Mouse (Mus musculus): ENCODE measurements at regions not wholly inside any gene's neighbourhood (a gene's known extent, or its start where the extent isn't known, plus 50 kb on each side); places are given as distances from the start of the nearest gene placed in this dataset.

DNA sequence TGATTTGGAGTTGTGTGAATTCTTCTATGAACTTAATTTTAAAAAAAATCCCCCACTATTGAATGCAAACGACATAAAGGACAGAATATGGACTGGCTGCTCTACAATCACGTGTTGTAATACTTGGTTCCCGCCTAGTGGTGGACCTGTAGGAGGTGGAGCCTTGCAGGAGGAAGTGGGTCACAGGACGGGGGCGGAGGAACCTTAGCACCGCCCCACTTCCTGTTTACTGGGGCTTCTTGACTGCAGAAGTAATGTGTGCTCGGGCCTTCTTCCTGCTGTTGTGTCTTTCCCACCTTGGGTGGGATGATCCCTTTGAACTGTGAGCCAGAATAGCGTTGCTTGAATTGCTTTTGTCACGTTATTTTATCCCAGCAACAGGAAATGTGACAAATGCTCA lies 52.2 kb upstream of the Tmem108 start:
- DNase-seq (ENCODE audit: extremely low spot score in 1 of 2, low spot score in 1 of 2): no peak

DNA sequence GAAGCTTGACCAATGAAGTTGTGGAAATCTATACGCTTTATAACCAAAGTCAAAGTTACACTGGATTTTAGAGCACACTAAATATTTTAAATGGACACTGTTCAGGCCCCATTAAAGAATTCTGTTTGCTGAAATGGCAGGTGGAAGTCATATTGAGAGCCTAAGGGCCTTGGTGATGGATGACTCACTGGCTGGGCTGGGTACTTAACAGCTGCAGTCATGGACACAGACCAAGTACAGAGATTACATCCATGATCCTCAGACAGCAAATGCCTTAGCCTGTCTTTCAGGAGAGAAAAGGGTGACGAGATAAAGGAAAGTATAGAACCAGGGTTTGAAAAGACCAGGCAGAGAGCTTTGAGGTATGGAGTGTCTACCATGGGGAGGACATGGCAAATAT lies 57.4 kb upstream of the Tmem108 start:
- DNase-seq (ENCODE audit: extremely low spot score in 1 of 2, low spot score in 1 of 2): no peak

DNA sequence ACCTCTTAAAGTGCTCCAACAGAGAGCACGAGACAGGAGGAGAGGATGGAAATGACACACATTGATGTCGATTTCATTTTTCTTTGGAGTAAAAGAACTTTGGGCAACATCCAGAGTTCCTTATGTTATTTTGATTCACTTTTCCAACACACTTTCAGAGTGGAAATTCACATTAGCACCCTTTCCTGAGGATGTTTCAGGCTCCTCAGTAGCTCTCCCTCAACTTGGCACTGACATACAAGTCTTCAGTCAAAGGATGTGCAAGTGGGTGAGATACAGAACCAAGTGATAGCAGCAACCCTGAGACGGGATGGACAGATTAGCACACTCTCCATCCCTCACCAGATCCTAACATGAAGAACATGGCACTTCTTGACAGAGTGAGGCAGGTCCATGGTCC lies 60.0 kb upstream of the Tmem108 start:
- peak in 1 of 2 experiments; percentile 24 for DNase-seq (ENCODE audit: extremely low spot score in 1 of 2, low spot score in 1 of 2)

DNA sequence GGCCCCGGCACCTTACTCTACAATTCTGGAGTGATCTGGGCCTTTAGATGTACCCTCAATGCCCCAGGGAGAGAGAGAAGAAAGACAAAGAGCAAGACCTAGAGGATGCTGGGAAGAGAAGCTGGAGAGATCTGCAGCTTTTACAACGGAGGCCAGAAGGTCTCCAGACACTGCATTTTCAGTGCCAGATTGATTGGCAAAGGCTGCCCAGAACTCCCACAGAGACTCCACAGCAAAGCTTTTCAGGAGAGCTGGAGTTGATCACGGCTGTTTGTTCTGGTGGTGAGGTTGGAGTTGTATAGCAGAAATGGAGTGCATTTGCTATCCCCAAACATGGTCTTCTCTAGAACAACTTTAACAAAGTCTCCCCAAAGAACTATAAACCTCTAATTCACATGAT lies 61.9 kb upstream of the Tmem108 start:
- no peak for DNase-seq (ENCODE audit: extremely low spot score in 1 of 2, low spot score in 1 of 2)

DNA sequence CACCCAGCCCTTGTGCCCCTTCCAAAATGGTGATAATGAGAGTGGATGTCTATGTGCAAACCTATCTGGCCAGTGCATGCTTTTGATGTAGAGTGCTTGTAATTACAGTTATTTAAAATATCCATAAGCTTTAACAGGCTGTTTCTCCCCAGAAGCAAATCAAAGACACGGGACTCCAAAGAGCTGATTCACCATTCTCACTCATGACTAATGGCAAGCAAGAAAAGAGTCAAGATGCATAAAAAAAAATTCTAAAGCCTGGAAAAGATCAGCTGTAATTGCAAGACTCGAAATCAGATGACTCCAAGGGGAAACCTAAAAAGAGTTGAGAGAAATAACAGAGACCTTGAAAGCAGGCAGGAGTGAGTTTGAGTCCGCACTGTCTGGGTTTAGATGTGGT lies 79.6 kb upstream of the Tmem108 start:
- peak in 1 of 2 experiments; percentile 38 for DNase-seq (ENCODE audit: extremely low spot score in 1 of 2, low spot score in 1 of 2)

DNA sequence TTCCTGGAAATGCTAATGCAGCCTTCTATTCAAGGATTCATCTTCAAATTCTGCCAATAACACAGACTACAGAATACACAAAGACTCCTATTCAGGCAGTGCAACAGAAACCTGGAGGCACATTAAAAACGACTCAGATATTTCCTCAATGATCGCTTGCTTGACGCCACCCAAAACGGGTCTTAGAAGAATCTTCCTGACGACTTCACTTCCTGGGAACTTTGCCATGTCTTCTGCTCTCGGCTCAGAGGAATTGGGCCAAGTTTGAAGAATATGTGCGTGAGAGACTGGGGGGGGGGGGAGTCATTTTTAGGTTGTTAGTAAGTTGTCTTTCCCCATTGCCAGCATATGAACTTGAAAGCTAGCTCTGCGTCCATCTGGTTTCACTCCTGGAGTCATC lies 82.2 kb upstream of the Tmem108 start:
- DNase-seq (ENCODE audit: extremely low spot score in 1 of 2, low spot score in 1 of 2): peak in 1 of 2 experiments; percentile 35

DNA sequence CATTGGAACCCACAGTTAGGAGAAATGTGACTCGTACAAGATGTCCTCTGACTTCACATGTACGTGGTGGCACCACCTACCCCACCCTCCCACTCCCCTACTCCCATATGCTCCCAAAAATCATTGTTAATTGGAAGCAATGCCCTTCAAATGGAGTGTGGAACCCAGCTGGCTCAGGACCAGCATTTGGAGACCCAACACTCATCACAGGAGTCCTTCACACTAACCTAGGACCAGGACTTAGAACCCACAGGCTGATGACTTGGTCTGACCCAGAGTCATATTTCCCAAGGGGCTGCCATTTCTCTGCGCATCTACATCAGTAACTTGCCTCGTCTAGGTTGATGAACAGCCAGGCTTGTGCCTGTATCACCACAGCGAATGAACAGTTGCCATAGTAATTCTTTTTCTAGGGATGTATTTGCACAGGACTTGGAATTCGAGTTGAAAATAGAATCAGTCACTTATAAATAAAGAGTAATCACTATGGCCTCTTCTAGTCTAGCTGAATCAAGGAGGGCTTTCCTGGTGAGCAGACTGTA lies 84.3 kb upstream of the Tmem108 start:
- peak in 1 of 2 experiments; percentile 12 for DNase-seq (ENCODE audit: extremely low spot score in 1 of 2, low spot score in 1 of 2)

DNA sequence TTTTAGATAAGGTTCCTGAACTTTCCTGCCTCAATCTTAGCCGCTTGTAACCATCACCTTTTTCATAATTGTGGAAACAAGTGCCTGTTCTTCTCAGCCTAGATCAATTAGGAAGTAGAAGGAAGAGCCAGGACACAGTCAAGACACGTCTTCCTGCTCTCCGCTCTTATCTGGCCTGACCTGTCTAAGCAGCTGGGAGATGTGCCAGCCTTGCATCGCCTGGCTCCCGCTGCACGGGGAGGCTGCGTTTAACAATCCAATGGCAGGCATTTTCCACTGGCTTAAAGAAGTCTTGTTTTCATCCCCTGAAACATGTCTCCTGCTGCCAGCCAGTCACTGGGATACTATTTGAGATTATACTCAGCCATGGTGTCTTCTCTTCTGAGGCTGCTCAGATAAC lies 86.3 kb upstream of the Tmem108 start:
- DNase-seq (ENCODE audit: extremely low spot score in 1 of 2, low spot score in 1 of 2): no peak

DNA sequence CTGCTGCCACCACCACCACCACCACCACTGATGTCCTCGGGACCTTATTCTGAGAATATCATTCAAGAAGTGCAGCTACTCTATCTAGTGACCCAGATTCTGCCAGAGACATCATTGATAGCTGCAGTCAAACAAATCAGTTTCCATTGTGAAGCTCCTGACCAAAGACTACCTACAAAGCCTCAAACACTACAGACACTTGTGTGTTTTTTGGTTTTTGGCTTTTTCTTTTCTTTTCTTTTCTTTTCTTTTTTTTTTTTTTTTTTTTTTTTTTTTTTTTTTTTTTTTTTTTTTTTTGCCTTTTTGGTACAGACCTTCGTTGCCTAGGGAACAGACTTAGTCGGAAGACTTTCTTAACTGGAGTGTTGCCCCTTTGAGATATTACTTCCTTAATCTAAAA lies 87.4 kb upstream of the Tmem108 start:
- no peak for DNase-seq (ENCODE audit: extremely low spot score in 1 of 2, low spot score in 1 of 2)

DNA sequence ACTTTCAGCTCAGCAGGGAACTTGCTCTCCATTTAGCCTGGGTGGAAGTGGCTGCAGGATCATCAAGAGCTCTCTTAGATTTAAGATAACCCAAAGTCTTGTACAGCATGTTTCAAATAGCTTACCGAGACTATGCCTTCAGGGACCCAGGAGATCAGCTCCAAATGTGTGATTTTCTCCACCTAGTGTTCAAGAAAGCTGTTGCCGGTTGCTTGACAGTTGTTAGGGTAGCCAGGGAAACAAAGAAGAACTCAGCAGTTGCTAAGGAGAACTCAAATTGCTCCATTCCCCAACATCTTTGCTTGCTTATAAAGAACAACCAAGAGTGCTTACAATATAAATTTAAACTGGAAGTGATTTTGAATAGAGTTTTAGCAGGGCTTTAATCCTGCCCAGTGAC lies 91.1 kb upstream of the Tmem108 start:
- no peak for DNase-seq (ENCODE audit: extremely low spot score in 1 of 2, low spot score in 1 of 2)

DNA sequence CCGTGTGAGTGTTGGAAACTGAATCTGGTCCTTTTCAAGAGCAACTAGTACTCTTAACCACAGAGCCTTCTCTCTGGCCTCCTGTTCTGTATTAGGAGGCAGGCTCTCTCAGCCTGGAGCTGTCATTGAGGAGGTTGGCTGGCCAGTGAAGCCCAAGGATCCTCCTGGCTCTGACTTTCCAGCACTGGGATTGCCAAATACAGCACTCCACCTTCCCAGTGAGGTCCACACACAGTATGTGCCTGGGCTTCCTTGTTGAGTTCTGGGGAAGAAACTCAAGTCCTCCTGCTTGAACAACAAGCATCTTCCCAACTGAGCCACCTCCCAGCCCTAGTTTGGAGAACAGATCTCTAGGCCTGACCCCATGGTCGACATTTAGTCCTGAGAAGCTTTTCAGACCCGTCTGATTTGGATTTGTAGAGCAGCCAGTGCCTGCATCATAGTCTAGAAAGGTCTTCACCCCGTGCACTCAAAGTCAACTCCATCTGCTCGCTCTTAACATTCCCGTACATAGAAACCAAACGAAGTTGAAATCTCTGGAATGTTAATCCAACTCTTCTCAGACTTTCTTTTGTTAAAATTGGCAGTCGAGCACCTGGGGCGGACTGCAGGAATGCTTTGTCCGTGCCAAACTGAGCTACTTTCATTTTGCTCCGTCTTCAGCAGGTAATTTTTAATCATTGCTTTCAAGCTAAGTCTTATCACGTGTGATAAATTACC lies 99.2 kb upstream of the Tmem108 start:
- no peak for DNase-seq (ENCODE audit: extremely low spot score in 1 of 2, low spot score in 1 of 2)

DNA sequence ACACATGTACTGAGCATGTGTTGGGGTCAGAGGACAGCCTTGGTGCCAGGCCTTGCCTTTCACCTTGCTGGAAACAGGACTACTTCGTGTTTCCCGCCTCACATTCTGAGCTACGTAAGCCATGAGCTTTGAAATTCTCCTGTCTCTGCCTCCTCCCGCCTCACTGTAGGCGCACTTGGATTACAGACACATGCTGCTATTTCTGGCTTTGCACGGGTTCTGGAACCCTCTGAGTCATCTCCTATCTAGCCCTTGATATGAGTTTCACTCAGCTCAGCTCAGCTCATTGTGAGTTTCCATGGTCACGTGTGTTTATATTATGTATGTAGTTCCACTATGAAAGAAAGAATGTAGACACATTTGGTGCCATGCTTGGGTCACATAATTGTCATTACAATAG lies 100.9 kb upstream of the Tmem108 start:
- DNase-seq (ENCODE audit: extremely low spot score in 1 of 2, low spot score in 1 of 2): peak in 1 of 2 experiments; percentile 61

DNA sequence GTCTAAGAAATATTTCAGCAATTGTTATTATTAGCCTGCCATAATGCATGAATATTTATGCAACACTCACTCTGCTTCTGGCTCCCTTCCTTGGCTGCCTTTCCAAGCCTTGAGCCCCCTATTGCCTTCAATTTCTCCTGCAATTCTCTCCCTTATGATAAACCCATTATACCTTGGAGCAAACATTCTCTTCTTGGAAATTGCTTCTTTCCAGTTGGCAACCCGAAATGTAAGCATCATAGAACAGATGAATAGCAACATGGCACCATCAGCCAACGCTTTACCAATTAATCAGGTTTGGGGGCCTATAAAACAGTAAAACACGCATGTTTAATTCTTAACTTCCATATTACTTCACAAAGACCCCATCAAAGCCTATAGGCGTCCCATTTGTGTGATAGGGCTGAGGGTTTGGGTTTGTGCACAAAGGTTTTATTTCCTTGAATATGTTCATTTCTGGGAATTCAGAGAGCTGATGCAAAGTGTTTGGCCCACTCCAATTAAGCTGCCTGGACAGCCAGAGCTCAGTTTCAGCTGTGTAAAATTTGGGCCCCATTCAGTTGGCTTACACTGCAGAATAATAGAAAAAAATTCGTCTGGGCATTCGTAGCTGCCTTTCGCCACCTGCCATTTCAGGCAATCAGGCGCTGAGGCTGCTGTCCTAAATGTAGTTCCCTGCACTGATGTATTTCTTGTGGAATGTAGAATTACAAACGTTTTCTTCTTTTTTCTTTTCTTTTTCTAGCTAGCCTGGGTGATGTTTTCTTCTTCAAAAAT lies 106.0 kb upstream of the Tmem108 start:
- DNase-seq (ENCODE audit: extremely low spot score in 1 of 2, low spot score in 1 of 2): no peak

DNA sequence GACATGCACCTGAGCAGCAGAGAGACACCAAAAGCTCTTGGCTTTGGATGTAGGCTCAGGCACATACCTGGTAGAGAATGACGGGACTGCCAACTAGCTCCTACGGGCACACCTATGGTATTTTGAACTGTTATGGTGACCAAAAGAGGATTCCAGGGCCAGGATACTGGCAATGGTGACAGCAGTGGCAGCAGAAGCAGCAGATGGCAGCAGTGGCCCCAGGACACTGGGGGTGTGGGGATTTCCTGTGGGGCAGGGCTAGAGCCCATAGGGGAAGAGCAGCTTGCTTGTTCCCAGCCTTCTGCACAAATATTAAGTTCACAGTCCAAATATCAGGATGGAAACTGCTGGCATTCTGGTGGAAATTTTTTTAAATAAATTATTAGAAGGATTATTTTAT lies 107.6 kb upstream of the Tmem108 start:
- no peak for DNase-seq (ENCODE audit: extremely low spot score in 1 of 2, low spot score in 1 of 2)

DNA sequence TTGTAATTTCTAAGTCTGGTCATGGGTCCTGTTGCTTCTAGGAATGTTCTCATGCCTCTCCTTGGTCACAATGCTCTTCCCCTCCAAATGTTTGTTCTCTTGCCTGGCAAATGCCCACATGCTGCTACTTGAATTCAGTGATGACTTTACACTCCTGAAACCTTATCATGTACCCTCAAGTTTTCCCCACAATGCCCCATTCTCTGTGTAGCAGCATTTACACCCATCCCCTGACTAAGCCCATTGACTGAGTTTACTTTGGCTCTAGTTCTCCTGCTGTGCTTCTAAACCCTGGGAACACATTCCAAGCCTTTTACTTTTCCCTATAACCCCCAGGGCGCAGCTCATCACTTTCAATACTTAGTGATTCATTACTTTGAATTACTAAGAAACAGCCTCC lies 110.5 kb upstream of the Tmem108 start:
- no peak for DNase-seq (ENCODE audit: extremely low spot score in 1 of 2, low spot score in 1 of 2)

DNA sequence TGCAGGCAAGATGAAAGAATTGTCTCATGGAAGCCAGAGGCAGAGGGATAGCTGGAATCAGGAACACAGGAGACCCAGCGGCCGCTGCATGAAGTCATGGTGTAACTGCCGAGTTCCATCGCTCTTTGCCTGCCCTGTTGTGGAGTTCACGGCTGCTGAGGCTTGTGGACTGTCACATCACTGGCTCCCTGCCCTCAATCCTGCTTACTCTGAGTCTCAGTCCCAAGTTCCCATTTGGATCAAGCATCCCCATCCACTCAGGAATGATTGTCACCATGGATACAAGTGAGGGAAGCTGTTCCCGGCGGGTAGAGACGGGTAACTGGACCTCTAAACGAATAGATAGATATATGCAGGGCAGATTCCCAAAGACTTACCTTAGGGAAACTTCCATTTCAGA lies 112.2 kb upstream of the Tmem108 start:
- no peak for DNase-seq (ENCODE audit: extremely low spot score in 1 of 2, low spot score in 1 of 2)

DNA sequence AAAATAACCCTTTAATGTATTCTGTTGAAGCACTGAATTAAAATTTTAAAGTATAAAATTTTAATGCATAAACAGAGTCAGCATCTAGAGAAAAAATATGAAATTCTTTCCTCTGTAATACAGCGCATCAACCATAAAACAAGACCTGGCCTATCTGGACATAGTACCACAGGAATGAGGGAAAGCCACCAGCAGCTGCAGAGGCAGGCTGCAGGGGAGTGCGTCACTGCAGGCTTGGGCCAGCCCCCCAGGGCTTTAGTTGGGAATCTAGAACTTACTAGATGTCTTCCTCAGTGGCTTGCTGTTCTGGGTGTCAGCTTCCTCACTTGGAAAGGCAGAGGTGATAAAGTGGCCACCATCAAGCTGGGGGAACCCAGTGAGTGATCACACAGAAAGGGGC lies 116.2 kb upstream of the Tmem108 start:
- DNase-seq (ENCODE audit: extremely low spot score in 1 of 2, low spot score in 1 of 2): no peak

DNA sequence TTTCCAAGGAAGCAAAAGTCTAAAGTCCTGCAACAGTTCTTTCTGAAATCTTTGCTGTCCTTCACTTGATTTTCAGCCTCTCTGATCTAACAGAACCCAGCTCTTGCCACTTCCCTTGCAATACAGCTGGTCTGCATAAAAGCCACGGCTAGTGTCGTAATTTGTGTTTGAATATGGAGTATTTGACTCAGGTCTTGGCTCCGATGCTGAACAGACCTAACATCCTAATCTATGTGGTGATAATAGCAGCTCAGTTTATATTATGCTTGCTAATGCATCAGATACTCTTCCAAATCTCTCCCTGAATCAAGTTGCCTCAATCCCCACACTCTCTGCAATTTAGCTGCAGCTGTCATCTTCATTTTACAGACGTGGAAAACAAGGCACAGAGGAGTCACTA lies 109.5 kb upstream of the Nphp3 start:
- DNase-seq (ENCODE audit: extremely low spot score in 1 of 2, low spot score in 1 of 2): no peak

DNA sequence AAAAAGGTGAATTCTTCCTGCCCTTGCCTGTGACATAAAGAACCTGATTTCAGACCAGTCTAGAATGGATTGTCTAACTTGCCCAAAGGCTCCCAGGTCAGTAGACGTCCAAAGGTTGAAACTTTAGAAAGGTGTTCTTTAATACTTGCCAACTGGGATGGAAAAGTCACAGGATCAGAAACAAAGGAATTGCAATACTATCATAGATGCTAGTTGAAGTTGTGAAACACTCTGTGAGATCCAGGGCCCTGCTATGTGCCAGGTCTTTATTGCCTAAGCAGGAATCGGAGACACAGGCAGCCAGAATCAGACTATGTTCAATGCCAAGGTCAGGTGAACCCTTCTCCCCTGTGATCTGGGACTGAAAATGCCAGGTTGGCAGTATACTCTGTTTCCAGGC lies 108.0 kb upstream of the Nphp3 start:
- no peak for DNase-seq (ENCODE audit: extremely low spot score in 1 of 2, low spot score in 1 of 2)

DNA sequence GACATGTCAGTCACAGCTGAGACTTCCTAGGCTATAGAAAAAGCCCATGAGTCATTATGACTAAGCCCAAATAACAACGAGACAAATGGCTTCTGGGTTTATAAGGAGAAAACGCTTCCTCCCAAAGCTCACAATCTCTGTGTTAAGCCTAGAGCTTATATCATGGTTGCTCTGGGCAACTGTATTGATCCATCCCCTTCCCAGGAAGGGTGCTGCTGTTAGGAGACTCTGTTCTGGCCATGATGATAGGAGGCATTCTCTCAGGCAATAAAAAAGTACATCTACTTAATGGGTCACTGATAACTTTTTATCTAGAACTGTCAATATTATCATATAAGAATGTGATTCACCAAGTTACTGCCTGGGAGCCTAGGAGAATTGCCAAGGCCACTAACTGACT lies 103.0 kb upstream of the Nphp3 start:
- no peak for DNase-seq (ENCODE audit: extremely low spot score in 1 of 2, low spot score in 1 of 2)

DNA sequence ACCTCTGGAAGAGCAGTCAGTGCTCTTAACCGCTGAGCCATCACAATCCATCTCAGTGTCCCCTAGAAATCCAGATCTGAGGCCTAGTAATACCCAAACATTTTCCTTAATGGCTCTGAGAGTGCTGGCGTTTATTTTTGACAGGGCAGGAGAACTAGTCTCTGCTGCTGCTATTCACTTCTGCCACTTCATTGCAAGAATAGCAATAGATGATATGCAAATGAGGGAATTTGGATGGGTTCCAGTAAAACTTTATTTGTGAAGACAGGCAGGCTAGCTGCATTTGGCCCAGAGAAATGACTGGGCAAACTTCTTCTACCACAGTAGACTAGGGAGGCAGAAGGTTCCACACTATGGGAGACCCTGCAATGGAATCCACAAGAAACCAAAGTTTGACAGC lies 91.0 kb upstream of the Nphp3 start:
- peak in 1 of 2 experiments; percentile 31 for DNase-seq (ENCODE audit: extremely low spot score in 1 of 2, low spot score in 1 of 2)

DNA sequence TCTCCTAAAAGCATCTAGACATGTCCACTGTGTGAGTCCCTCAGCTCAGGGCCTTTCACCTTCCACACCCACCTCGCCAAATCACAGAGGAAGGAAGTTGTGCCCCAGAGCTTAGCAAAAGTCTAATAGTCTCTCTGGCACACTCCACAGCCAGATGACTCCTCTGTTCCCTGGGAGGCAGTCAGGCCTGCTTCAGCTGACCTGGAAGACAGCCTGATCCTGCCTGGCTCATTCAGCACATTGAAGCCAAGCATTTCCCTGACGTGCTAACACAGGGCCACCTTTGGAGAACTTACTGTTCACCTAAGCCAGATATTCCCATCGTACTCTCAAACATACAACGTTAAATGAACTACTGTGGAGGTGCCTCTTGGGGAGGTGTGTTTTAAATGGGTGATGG lies 87.2 kb upstream of the Nphp3 start:
- no peak for DNase-seq (ENCODE audit: extremely low spot score in 1 of 2, low spot score in 1 of 2)
